Mouse (Mus musculus): ENCODE measurements at regions not wholly inside any gene's neighbourhood (a gene's known extent, or its start where the extent isn't known, plus 50 kb on each side); places are given as distances from the start of the nearest gene placed in this dataset.

DNA sequence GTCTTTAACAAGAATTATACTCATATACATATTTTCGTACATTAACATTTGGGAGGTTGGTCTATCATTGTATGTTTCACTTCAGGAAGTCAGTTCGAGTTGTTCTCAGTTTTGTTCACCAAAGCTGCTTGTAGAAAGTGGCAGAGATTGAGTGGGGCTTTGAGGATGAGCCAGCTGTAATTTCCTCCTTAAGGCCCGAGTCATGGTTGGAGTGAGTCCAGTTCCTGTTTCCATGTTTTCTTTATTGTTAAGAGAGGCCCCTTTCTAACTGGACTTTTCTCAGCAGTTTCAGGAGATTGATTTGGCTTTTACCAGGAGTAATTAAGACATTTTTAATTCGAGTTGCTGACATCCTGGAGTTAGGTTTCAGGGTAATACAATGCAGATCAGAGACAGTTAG is 107.7 kb downstream of the Ccdc71l start:
- TF ChIP-seq GATA1 (IDR thresholded peaks at IDR 0.05; ENCODE audit: borderline replicate concordance, low read length) (no peak), FLI1 (IDR thresholded peaks at IDR 0.05; ENCODE audit: low read length) (no peak)
